Mouse (Mus musculus): ENCODE measurements around the gene Ddah2. TPM values are rescaled to one million over a fixed set of nuclear protein-coding genes. Genes with fewer than 3 reads are reported as not detected.

The Ddah2 gene
- total RNA-seq, 2 experiments from 2014 or later = 8.4 to 8.9 TPM

DNA sequence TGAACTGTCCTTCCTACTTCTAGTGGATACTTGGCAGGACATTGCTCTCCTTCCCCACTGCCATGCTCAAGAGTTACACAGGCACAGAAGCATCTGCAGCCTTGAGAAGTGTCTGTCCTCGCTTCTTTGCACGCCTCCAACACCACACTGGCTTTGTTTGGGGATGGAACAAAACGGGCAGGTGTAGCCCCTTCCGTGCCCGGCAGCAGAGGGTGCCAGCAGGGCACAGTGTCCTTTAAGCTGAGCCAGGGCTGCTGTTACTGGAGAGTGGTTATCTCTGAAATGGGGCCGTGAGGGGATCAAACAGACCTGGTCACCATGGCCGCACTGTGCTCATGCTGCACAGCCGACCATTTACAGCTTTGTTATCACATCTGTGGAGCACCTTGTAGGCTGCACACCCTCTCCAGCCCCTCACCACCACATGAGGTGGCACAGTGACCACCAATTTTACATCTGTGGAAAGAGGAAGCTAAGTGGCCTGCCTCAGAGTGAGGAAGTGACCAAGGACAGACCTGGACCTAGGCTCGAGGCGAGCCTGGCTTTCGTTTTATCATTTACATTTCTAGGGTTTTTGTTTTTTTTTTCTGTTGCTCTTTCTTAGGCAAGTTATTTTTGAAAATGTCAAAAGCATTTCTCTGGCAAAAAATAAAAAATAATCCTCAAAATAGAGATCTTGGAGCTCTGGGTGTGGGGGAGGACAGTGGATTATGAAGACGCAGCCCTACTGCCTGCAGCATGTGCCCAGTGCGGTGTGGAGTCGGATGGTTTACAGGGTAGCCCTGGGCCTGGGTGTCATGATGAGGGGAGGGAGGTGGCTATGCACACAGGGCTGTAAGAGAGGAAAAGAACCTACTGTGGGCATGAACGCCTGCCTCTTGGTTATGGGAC lies 35.9 kb downstream of the Ddah2 start:
- intact Hi-C loops (cut with DNase I) = no loop called here

DNA sequence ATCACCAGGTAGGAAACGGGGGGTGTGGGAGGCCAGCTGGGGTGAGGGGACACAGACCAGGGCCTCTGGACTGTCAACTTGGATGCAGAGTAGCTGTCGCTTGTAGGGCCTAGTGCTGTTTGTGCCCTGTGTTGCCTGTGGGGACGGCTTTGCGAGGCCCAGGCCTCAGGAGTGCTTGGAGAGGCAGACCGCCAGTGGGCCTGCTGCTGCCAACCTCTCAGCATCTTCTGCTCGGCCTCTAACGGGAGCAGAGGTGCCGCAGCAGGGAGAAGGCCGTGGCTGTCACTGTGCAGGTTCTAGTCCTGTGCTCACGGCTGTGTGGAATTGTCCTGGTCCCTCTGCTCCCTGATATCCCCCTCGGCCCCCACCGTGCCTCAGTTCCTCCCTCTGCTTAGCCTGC lies 37.8 kb downstream of the Ddah2 start:
- intact Hi-C loops (cut with DNase I) = no loop called here
- no peak for DNase-seq

More for the DNA sequence above, 35.9 kb downstream of the Ddah2 start:
- DNase-seq = no peak

DNA sequence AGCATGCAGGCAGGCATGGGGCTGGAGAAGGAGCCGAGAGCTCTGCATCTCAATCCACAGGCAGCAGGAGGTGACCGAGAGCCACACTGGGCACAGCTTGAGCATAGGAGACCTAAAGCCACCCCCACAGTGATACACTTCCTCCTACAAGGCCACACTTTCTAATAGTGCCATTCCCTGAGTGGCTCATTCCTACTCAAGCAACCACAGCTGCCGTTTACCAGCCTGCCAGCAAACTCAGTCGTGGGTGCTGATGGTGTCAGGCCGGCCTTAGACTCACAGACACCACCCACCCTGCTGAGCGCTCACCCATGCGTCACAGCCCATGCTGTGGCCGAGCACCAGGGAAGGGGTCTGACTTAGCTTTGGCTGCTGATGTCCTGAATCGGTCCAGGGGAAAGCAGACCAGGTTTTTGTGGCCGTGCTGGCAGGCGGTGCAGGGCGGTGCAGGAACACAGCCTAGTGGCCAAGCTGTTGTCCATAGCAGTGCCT lies 38.4 kb downstream of the Ddah2 start:
- no peak for DNase-seq
- intact Hi-C loops (cut with DNase I) = no loop called here

DNA sequence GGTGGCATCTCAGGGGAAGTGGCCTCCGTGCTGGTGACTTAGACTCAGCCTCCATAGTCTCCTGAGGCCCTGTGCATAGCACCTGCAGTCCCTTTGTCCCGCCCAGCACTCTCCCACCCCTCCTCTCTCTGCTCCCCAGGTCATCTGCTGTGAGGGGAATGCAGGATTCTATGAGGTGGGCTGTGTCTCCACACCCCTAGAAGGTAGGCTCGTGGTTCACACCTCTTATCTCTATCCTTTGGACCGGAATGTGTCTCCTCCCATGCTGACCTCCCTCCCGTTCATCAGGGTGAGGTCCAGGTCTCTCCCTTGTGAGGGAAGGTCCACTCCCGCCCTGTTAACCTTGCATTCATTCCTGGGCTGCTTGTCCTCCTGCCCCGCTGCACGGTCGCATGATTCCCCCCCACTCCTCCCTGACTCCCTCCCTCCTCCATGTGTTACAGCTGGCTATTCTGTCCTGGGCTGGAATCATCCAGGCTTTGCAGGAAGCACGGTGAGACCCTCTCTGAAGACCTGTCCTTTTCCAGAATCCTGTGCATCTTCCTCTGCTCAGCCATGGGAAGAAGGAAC lies 41.4 kb downstream of the Ddah2 start:
- intact Hi-C loops (cut with DNase I) = no loop called here
- DNase-seq = no peak

DNA sequence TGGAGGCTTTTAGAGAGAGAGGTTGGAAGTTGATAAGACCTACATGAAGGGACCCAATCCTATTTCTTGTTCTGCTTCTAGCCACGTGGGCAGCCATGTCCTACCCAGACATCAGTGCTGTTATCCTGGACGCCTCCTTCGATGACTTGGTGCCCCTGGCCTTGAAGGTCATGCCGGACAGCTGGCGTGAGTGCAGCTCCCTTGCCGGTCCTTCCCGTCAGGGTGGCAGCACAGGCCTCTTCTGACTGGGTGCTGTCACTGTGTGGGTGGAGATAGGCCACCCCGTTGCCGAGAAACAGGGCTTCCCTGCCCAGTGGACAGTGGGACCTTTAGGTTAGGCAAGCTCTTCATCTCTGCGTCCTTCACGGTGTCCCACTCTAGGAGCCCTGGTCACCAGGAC lies 42.3 kb downstream of the Ddah2 start:
- DNase-seq = no peak
- intact Hi-C loops (cut with DNase I) = no loop called here

DNA sequence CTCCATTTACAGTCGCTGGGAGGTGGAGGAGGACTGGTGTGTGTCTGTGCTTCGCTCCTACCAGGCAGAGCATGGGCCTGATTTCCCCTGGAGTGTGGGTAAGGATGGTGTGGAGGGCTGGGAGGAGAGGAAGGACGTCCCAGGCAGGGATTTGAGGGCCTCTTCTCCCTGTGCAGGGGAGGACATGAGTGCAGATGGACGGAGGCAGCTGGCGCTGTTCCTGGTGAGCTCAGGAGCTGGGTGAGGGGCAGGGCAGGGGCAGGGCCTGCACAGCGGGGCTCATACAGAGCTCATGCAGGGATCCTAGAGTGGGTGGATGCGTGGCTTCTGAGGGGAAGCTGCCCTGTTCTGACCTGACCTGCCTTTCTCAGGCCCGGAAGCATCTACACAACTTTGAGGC lies 43.5 kb downstream of the Ddah2 start:
- no peak for DNase-seq
- intact Hi-C loops (cut with DNase I) = no loop called here

DNA sequence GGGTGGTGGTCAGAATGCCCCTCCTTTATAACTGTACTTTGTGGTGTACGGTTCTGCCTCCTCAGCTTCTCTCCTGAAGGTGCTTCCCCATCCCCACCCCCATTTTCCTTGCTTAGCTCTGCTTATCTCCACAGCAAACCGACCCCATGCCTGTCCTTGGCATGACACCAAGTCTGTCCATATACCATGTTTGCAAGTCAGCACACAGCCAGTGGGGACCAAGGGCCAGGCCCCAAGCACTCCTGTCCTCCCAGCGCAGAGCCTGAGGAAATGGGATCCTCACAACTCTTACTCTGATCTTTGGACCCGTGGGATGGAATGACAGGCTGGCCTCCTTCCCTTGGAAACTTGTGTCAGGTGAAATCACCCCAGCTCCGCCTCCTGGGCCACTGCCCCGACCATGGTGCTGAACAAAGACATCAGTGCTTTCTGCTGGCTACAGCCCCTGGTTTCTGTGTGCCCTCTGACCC lies 44.4 kb downstream of the Ddah2 start:
- DNase-seq = no peak
- intact Hi-C loops (cut with DNase I) = no loop called here

DNA sequence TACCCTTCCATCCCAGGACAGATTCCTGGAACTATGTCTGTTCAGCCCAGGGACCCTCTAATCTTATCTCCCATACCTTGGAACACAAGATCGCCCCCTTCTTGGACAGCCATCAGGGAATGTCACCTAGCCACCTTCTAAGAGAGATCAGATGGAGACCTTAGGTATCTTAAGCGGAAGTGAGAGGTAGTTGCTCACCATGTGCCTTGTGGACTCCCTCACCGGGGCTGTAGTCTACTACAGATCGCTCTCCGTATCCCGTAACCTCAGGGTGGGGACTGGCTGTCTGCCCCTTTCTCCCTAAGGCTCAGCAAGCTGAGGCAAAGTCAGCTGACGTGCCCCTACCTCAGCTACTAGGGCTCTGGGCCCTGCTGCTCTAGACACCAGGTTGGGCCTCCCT lies 45.2 kb downstream of the Ddah2 start:
- no peak for DNase-seq
- intact Hi-C loops (cut with DNase I) = no loop called here

DNA sequence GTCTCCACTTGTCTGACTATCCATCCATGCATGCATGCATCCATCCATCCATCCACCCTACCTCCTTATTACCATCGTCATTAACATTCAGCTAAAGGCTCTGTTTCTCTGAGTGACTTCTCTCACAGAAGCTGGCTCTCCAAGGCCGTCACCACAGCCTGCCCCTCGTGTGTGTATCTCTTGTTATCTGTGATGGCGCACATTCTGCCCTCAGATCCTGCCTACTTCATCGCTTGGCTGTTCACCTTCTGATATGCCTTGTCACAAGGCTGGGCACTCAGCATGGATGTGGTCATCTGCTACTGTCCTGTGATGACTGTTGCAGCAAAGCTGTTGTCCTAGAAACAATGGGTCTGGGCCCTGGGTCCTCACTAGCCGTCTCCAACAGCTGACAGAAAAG lies 45.9 kb downstream of the Ddah2 start:
- intact Hi-C loops (cut with DNase I) = loop anchor here (1.0 kb wide), 1 partner anchor 83 kb away; no protein-coding TSS in a partner anchor
- DNase-seq = no peak

DNA sequence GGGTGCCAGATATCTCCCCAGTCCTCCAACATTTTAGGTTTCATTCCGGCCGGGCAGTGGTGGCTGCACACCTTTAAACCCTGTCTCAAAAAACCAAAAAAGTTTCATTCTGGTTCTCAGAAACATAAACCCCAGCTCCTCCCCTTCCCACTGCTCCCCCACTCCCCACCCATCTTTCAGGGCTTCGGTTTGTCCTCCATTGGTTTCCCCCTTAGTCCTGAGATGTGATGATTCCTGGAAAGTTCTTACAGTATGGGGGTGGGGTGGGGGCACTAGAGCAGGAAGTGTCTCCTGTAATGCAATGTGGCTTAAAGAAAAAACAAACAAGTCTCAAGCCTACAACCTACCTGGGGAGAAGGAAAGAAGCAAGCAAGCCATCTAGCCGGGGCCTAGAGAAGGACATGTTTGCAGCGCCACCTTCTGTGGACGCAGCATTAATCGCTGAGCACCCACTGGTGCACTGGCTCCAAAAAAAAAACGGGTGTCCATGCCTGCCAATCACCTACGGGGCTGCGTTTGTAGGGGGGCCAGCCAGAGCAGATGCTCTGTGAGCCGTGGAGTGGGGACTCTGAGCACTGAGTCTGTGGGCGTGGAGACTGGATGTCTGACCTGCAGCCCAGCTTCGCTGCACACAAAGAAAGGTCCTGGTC lies 47.0 kb downstream of the Ddah2 start:
- no peak for DNase-seq
- intact Hi-C loops (cut with DNase I) = loop anchor here (1.0 to 2.0 kb wide), 2 partner anchors 35 to 85 kb away; no protein-coding TSS in a partner anchor

DNA sequence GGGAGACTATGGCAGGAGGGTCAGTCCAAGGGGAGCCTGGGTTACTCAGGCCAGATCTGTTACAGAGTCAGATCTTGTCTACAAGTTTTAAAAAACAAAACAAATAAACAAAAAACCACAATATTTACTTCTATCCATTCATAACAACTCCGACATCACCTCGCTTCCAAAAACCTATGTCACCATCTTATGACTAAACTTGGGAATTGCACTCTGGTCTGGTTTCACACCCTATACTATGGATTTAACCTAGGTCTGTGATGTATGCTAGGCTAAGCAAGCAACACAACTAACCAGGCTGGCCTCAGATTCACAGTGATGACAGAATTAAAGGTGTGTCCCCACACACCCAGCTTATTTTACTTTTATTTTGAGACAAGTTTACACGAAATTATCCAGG lies 47.7 kb downstream of the Ddah2 start:
- intact Hi-C loops (cut with DNase I) = loop anchor here (2.0 kb wide), 1 partner anchor 36 kb away; no protein-coding TSS in a partner anchor
- DNase-seq = no peak

DNA sequence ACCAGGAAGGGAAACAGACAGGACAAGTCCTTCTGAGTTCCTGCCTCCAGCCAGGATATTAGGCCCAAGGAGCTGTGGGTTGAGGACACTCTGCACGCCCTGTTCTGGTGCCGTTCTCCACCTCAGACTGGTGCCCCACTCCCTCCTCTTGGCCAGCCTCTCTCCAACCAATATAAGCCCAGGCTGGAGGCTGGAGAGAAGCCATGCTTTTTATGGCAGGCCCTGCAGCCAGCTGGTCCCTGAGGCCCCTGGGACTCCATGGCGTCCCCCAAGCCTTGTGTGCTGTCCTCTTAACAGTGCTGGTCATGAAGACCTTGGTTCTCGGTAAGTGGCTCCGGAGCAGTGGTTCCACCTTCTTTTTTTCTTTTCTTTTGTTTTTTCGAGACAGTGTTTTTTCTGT lies 49.3 kb downstream of the Ddah2 start, which contains the start of gene Ly6g5c:
TSS of gene Ly6g5c (plus strand) at position 183 of the 400 bp plus-strand sequence.
- no peak for DNase-seq
- intact Hi-C loops (cut with DNase I) = no loop called here

Other genes starting within 250 kb of the Ddah2 start
- 1 to 10 TPM; 5.8 to 8.7 TPM for gene Stk19, start 222.1 kb upstream of the Ddah2 start, total RNA-seq (2021)
- 1 to 10 TPM; 6.5 to 9.1 TPM for gene Dxo, start 222.0 kb upstream of the Ddah2 start, total RNA-seq (2021)
- 10 to 100 TPM; 17.0 to 20.0 TPM for gene Skiv2l, start 208.8 kb upstream of the Ddah2 start, total RNA-seq (2021)
- gene Nelfe, start 208.6 kb upstream of the Ddah2 start, total RNA-seq (2021) = 1 to 10 TPM; 8.8 to 9.0 TPM
- gene Cfb, start 196.5 kb upstream of the Ddah2 start, total RNA-seq (2021) = 1 to 10 TPM; 1.5 to 3.4 TPM
- gene Zbtb12, start 179.6 kb upstream of the Ddah2 start, total RNA-seq (2021) = 1 to 10 TPM; 4.6 to 5.7 TPM
- under 1 TPM in 1 of 2 experiments, not detected in 1; 0.20 TPM for gene Gm20547, start 177.0 kb upstream of the Ddah2 start, total RNA-seq (2021)
- 1 to 10 TPM; 1.4 to 1.5 TPM for gene C2, start 160.8 kb upstream of the Ddah2 start, total RNA-seq (2021)
- 10 to 100 TPM; 24.7 to 28.2 TPM for gene Ehmt2, start 160.6 kb upstream of the Ddah2 start, total RNA-seq (2021)
- under 1 TPM in 1 of 2 experiments, not detected in 1; 0.17 TPM for gene Slc44a4, start 144.6 kb upstream of the Ddah2 start, total RNA-seq (2021)
- 1 to 10 TPM; 8.0 to 8.5 TPM for gene Neu1, start 127.8 kb upstream of the Ddah2 start, total RNA-seq (2021)
- 1 to 10 TPM; 4.6 to 6.1 TPM for gene Hspa1b, start 99.8 kb upstream of the Ddah2 start, total RNA-seq (2021)
- gene Gm20481, start 89.1 kb upstream of the Ddah2 start, total RNA-seq (2021) = not detected
- 10 to 100 TPM in 1 of 2 experiments, 1 to 10 TPM in 1; 8.8 to 10.1 TPM for gene Hspa1a, start 86.9 kb upstream of the Ddah2 start, total RNA-seq (2021)
- gene Hspa1l, start 86.3 kb upstream of the Ddah2 start, total RNA-seq (2021) = 10 to 100 TPM; 18.6 to 23.2 TPM
- 10 to 100 TPM; 13.1 to 15.3 TPM for gene Lsm2, start 77.2 kb upstream of the Ddah2 start, total RNA-seq (2021)
- gene Vars, start 58.0 kb upstream of the Ddah2 start, total RNA-seq (2021) = 10 to 100 TPM; 29.3 to 31.8 TPM
- gene Vwa7, start 42.5 kb upstream of the Ddah2 start, total RNA-seq (2021) = 10 to 100 TPM; 11.3 to 12.8 TPM
- gene Sapcd1, start 31.0 kb upstream of the Ddah2 start, total RNA-seq (2021) = not detected
- gene Msh5, start 12.3 kb upstream of the Ddah2 start, total RNA-seq (2021) = under 1 TPM; 0.20 to 0.35 TPM
- 10 to 100 TPM; 10.9 to 12.0 TPM for gene Clic1, start 9.1 kb upstream of the Ddah2 start, total RNA-seq (2021)
- not detected for gene Ly6g6c, start 6.4 kb downstream of the Ddah2 start, total RNA-seq (2021)
- gene Mpig6b, start 7.1 kb downstream of the Ddah2 start, total RNA-seq (2021) = not detected
- not detected for gene Ly6g6e, start 17.9 kb downstream of the Ddah2 start, total RNA-seq (2021)
- gene Ly6g6d, start 19.0 kb downstream of the Ddah2 start, total RNA-seq (2021) = 1 to 10 TPM in 1 of 2 experiments, not detected in 1; 1.8 TPM
- gene Ly6g6f, start 26.6 kb downstream of the Ddah2 start, total RNA-seq (2021) = not detected
- 10 to 100 TPM; 67.7 to 73.9 TPM for gene Abhd16a, start 30.2 kb downstream of the Ddah2 start, total RNA-seq (2021)
- not detected for gene Ly6g5c, start 49.2 kb downstream of the Ddah2 start, total RNA-seq (2021)
- not detected for gene Ly6g5b, start 56.4 kb downstream of the Ddah2 start, total RNA-seq (2021)
- 1 to 10 TPM; 6.0 to 7.8 TPM for gene Gpank1, start 62.4 kb downstream of the Ddah2 start, total RNA-seq (2021)
- 100 to 1,000 TPM; 145 to 170 TPM for gene Csnk2b, start 63.0 kb downstream of the Ddah2 start, total RNA-seq (2021)
- 10 to 100 TPM; 13.0 to 17.0 TPM for gene D17H6S53E, start 67.3 kb downstream of the Ddah2 start, total RNA-seq (2021)
- gene Apom, start 73.0 kb downstream of the Ddah2 start, total RNA-seq (2021) = not detected
- gene Bag6, start 76.1 kb downstream of the Ddah2 start, total RNA-seq (2021) = 100 to 1,000 TPM; 191 to 208 TPM
- gene Prrc2a, start 105.9 kb downstream of the Ddah2 start, total RNA-seq (2021) = 10 to 100 TPM; 88.4 to 93.0 TPM
- gene Aif1, start 117.0 kb downstream of the Ddah2 start, total RNA-seq (2021) = under 1 TPM in 1 of 2 experiments, not detected in 1; 0.47 TPM
- gene Lst1, start 129.4 kb downstream of the Ddah2 start, total RNA-seq (2021) = 1 to 10 TPM in 1 of 2 experiments, under 1 TPM in 1; 0.74 to 1.5 TPM
- gene Ltb, start 135.4 kb downstream of the Ddah2 start, total RNA-seq (2021) = under 1 TPM in 1 of 2 experiments, not detected in 1; 0.46 TPM
- under 1 TPM in 1 of 2 experiments, not detected in 1; 0.46 TPM for gene Tnf, start 143.0 kb downstream of the Ddah2 start, total RNA-seq (2021)
- gene Lta, start 146.3 kb downstream of the Ddah2 start, total RNA-seq (2021) = under 1 TPM; 0.36 to 0.62 TPM
- gene Gm16181, start 161.8 kb downstream of the Ddah2 start, total RNA-seq (2021) = not detected
- 1 to 10 TPM; 1.7 to 2.4 TPM for gene Atp6v1g2, start 174.6 kb downstream of the Ddah2 start, total RNA-seq (2021)
- 1 to 10 TPM; 5.5 to 8.7 TPM for gene Nfkbil1, start 176.8 kb downstream of the Ddah2 start, total RNA-seq (2021)
- 10 to 100 TPM; 67.7 to 83.0 TPM for gene Ddx39b, start 182.7 kb downstream of the Ddah2 start, total RNA-seq (2021)
- gene H2-D1, start 203.7 kb downstream of the Ddah2 start, total RNA-seq (2021) = 10 to 100 TPM; 28.2 to 39.1 TPM